Mouse (Mus musculus) liver, embryonic 12.5 days (tissue): ENCODE data around the gene Ttc5. TPM values are rescaled to one million over a fixed set of nuclear protein-coding genes. Genes with fewer than 3 reads are reported as not detected.

ENCODE experiments used
- ATAC-seq: fragments of 200-750 bp; cut with Nextera tagmentation; 2 replicates; pipeline ENCODE4 v1.8.0; 2017; ENCODE audit warnings: moderate number of reproducible peaks, mild to moderate bottlenecking, moderate library complexity
- H3K27ac ChIP-seq: fragments of 300-500 bp; sonication (generic); 2 replicates; pipeline ENCODE4 v1.5.1; 2016; ENCODE audit warnings: mild to moderate bottlenecking
- H3K27me3 ChIP-seq: fragments of 300-500 bp; sonication (generic); replicated peaks from 2 replicates; pipeline ENCODE4 v1.6.1; 2016; ENCODE audit warnings: mild to moderate bottlenecking, moderate library complexity
- H3K36me3 ChIP-seq: fragments of 300-500 bp; sonication (generic); 2 replicates; pipeline ENCODE4 v1.6.1; 2016; ENCODE audit warnings: mild to moderate bottlenecking, moderate library complexity
- H3K4me1 ChIP-seq: fragments of 300-500 bp; sonication (generic); 2 replicates; pipeline ENCODE4 v1.6.1; 2016
- H3K4me2 ChIP-seq: fragments of 300-500 bp; sonication (generic); 2 replicates; pipeline ENCODE4 v1.6.1; 2016; ENCODE audit warnings: mild to moderate bottlenecking, moderate library complexity
- H3K4me3 ChIP-seq: fragments of 300-500 bp; sonication (generic); 2 replicates; pipeline ENCODE4 v1.5.1; 2016; ENCODE audit warnings: mild to moderate bottlenecking, moderate library complexity
- H3K9ac ChIP-seq: fragments of 300-500 bp; sonication (generic); 2 replicates; pipeline ENCODE4 v1.6.1; 2016; ENCODE audit warnings: mild to moderate bottlenecking, moderate library complexity
- H3K9me3 ChIP-seq: fragments of 300-500 bp; sonication (generic); replicated peaks from 2 replicates; pipeline ENCODE4 v1.6.1; 2016; ENCODE audit warnings: mild to moderate bottlenecking, moderate library complexity
- WGBS: fragments of 180-500 bp; shearing (Covaris S2); methylation state at CpG from one replicate; pipeline ENCODE4 v1.1.7; 2016; ENCODE audit not compliant: insufficient replicate concordance; 5-methylcytosine and 5-hydroxymethylcytosine counted together
- polyA plus RNA-seq: library from polyadenylated mRNA; unstranded; fragments of >200 nt; fragmentation: Nextera tagmentation; extraction: Ambion mirVana; gene quantifications from 2 replicates; pipeline ENCODE4 v1.2.1, GENCODE M21; 2016

Gene Ttc5
- polyA plus RNA-seq, 1 experiment from 2014 or later = 27.9 TPM

GRCm38 (mm10) chr14:50802441-50802840 lies 17.1 kb upstream of the Ttc5 start:
- H3K36me3 ChIP-seq = no peaks in the 10 kb centered on the region

GRCm38 (mm10) chr14:50799502-50800259 lies 14.4 kb upstream of the Ttc5 start:
- no peak overlapping the region for H3K27ac ChIP-seq
- H3K27me3 ChIP-seq = no peaks in the 10 kb centered on the region
- WGBS = 4% methylated on average over 3 of the region's 3 CpGs
- H3K9me3 ChIP-seq = no peaks in the 10 kb centered on the region
- H3K4me3 ChIP-seq = no peak overlapping the region
- H3K4me2 ChIP-seq = no peak overlapping the region
- H3K36me3 ChIP-seq = no peaks in the 10 kb centered on the region
- no peak overlapping the region for H3K9ac ChIP-seq
- no peak for ATAC-seq
- peaks cover 18% of the 10 kb centered on the region for H3K4me1 ChIP-seq

More at GRCm38 (mm10) chr14:50802441-50802840, 17.1 kb upstream of the Ttc5 start:
- 80% methylated on average over 6 of the region's 6 CpGs for WGBS
- no peak for ATAC-seq
- Histone ChIP-seq H3K9ac (no peak overlapping the region), H3K27ac (no peak overlapping the region), H3K9me3 (no peaks in the 10 kb centered on the region), H3K4me3 (no peak overlapping the region), H3K4me2 (no peak overlapping the region), H3K4me1 (peaks cover 24% of the 10 kb centered on the region), H3K27me3 (no peaks in the 10 kb centered on the region)

- Histone ChIP-seq H3K9me3 (no peaks in the 10 kb centered on the region), H3K4me1 (peaks cover 13% of the 10 kb centered on the region), H3K4me3 (no peak overlapping the region), H3K9ac (no peak overlapping the region), H3K4me2 (no peak overlapping the region), H3K27ac (no peak overlapping the region), H3K36me3 (no peaks in the 10 kb centered on the region), H3K27me3 (no peaks in the 10 kb centered on the region; the same call in 1 of the 2 replicates)
- ATAC-seq = no peak
- 46% methylated on average over 2 of the region's 2 CpGs for WGBS
Observed at GRCm38 (mm10) chr14:50798512-50798911, 13.2 kb upstream of the Ttc5 start.

GRCm38 (mm10) chr14:50796464-50796863 lies 11.1 kb upstream of the Ttc5 start:
- WGBS = 71% methylated on average over 1 of the region's 1 CpGs
- no peak overlapping the region for H3K27ac ChIP-seq
- no peaks in the 10 kb centered on the region for H3K4me1 ChIP-seq
- H3K4me3 ChIP-seq = no peak overlapping the region
- ATAC-seq = no peak
- no peaks in the 10 kb centered on the region for H3K36me3 ChIP-seq
- H3K9me3 ChIP-seq = no peaks in the 10 kb centered on the region
- H3K9ac ChIP-seq = no peak overlapping the region
- H3K27me3 ChIP-seq = no peaks in the 10 kb centered on the region; the same call in 1 of the 2 replicates
- H3K4me2 ChIP-seq = no peak overlapping the region

GRCm38 (mm10) chr14:50795965-50796364 lies 10.6 kb upstream of the Ttc5 start:
- H3K4me2 ChIP-seq = no peak overlapping the region

GRCm38 (mm10) chr14:50795261-50795935 lies 10.1 kb upstream of the Ttc5 start:
- H3K9ac ChIP-seq = no peak overlapping the region
- no peak overlapping the region for H3K27ac ChIP-seq
- H3K4me1 ChIP-seq = no peaks in the 10 kb centered on the region
- no peaks in the 10 kb centered on the region for H3K9me3 ChIP-seq
- no peak overlapping the region for H3K4me3 ChIP-seq
- no peak for ATAC-seq
- no peaks in the 10 kb centered on the region; the same call in 1 of the 2 replicates for H3K27me3 ChIP-seq
- WGBS = 80% methylated on average over 24 of the region's 24 CpGs
- no peaks in the 10 kb centered on the region for H3K36me3 ChIP-seq
- no peak overlapping the region for H3K4me2 ChIP-seq

More at GRCm38 (mm10) chr14:50795965-50796364, 10.6 kb upstream of the Ttc5 start:
- H3K36me3 ChIP-seq = no peaks in the 10 kb centered on the region
- H3K9ac ChIP-seq = no peak overlapping the region
- H3K4me1 ChIP-seq = no peaks in the 10 kb centered on the region
- H3K9me3 ChIP-seq = no peaks in the 10 kb centered on the region
- no peaks in the 10 kb centered on the region; the same call in 1 of the 2 replicates for H3K27me3 ChIP-seq
- H3K4me3 ChIP-seq = no peak overlapping the region
- no peak overlapping the region for H3K27ac ChIP-seq
- ATAC-seq = no peak
- 71% methylated on average over 4 of the region's 4 CpGs for WGBS

GRCm38 (mm10) chr14:50788157-50788556 lies 2.8 kb upstream of the Ttc5 start:
- ATAC-seq = no peak
- Histone ChIP-seq H3K4me3 (no peak overlapping the region), H3K36me3 (no peaks in the 10 kb centered on the region), H3K27me3 (no peaks in the 10 kb centered on the region; the same call in 1 of the 2 replicates), H3K27ac (no peak overlapping the region), H3K4me2 (no peak overlapping the region), H3K9ac (no peak overlapping the region), H3K4me1 (peaks cover 8% of the 10 kb centered on the region), H3K9me3 (no peaks in the 10 kb centered on the region)
- WGBS = 20% methylated on average over 2 of the region's 2 CpGs

GRCm38 (mm10) chr14:50784391-50785250 lies 698 bp downstream of the Ttc5 start:
- H3K27ac ChIP-seq = peak overlapping the region; percentile 62; the same call in 1 of the 2 replicates
- H3K4me1 ChIP-seq = peaks cover 8% of the 10 kb centered on the region
- WGBS = 18% methylated on average over 16 of the region's 16 CpGs
- ATAC-seq = peak; percentile 61; the same call in 1 of the 2 replicates
- H3K4me3 ChIP-seq = peak overlapping the region; percentile 91
- peaks cover 17% of the 10 kb centered on the region for H3K36me3 ChIP-seq
- no peaks in the 10 kb centered on the region for H3K27me3 ChIP-seq
- H3K4me2 ChIP-seq = peak overlapping the region; percentile 72
- H3K9ac ChIP-seq = peak overlapping the region; percentile 78
- H3K9me3 ChIP-seq = no peaks in the 10 kb centered on the region

- no peak for ATAC-seq
- H3K4me2 ChIP-seq = no peak overlapping the region
- 73% methylated on average over 3 of the region's 3 CpGs for WGBS
Observed at GRCm38 (mm10) chr14:50782166-50782565, 3.2 kb downstream of the Ttc5 start.

GRCm38 (mm10) chr14:50771342-50771741 lies 14.0 kb downstream of the Ttc5 start:
- no peaks in the 10 kb centered on the region for H3K27me3 ChIP-seq
- H3K9ac ChIP-seq = no peak overlapping the region
- no peak overlapping the region for H3K4me2 ChIP-seq
- H3K4me1 ChIP-seq = no peaks in the 10 kb centered on the region
- 54% methylated on average over 2 of the region's 2 CpGs for WGBS
- no peaks in the 10 kb centered on the region for H3K9me3 ChIP-seq
- no peak for ATAC-seq
- H3K36me3 ChIP-seq = peaks cover 85% of the 10 kb centered on the region
- no peak overlapping the region for H3K27ac ChIP-seq
- H3K4me3 ChIP-seq = no peak overlapping the region

More at GRCm38 (mm10) chr14:50782166-50782565, 3.2 kb downstream of the Ttc5 start:
- Histone ChIP-seq H3K4me1 (peaks cover 8% of the 10 kb centered on the region), H3K4me3 (no peak overlapping the region), H3K27me3 (no peaks in the 10 kb centered on the region), H3K36me3 (peaks cover 26% of the 10 kb centered on the region), H3K9me3 (no peaks in the 10 kb centered on the region), H3K9ac (no peak overlapping the region), H3K27ac (no peak overlapping the region)

GRCm38 (mm10) chr14:50765736-50766135 lies 19.6 kb downstream of the Ttc5 start:
- WGBS = 82% methylated on average over 6 of the region's 6 CpGs
- Histone ChIP-seq H3K27me3 (no peaks in the 10 kb centered on the region), H3K9ac (no peak overlapping the region), H3K9me3 (no peaks in the 10 kb centered on the region), H3K36me3 (peaks cover 53% of the 10 kb centered on the region), H3K4me2 (no peak overlapping the region), H3K4me1 (no peaks in the 10 kb centered on the region), H3K27ac (no peak overlapping the region), H3K4me3 (no peak overlapping the region)
- ATAC-seq = no peak
